Mouse (Mus musculus) ES-Bruce4 (cell line): ENCODE results near the gene Rap1a.

Experiments
- CTCF ChIP-seq: IDR thresholded peaks from one replicate; pipeline ENCODE4 v1.8.1; 2011; ENCODE audit warnings: low read depth, low read length
- EP300 ChIP-seq: IDR thresholded peaks from 2 replicates; pipeline ENCODE4 v1.6.1; 2011; ENCODE audit warnings: low read depth, low read length; ENCODE audit not compliant: insufficient read depth
- POLR2A ChIP-seq: IDR thresholded peaks from one replicate; pipeline ENCODE4 v1.8.1; 2011; ENCODE audit warnings: low read length; ENCODE audit not compliant: insufficient read depth

DNA sequence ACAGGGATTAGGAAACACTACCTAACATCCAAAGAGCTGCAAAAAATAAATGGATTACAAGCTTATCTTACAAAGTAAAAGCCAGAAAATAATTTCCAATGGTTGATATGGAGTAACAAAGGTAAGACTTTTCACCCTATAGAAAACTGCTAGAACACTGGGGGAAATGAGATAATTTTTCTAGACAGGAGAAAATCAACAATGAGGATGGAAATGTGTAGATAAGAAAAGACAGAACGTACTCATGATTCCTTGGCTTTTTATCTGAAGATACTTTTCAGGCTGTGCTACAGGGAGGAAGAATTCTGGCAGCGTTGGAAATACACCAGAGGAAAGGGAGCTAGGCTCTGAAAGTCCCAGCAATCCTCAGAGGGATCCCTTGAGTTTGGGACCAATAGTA lies 50.3 kb downstream of the Rap1a start:
- no peak for TF ChIP-seq EP300
- TF ChIP-seq CTCF, result no peak
- TF ChIP-seq POLR2A, result no peak
